Mouse (Mus musculus): ENCODE data around the gene Tuba1a.
"Not testable (repeated sequence)": the region's sequence is repeated elsewhere in the genome, so short reads cannot be mapped to it uniquely, and the experiment has no call there.

Tuba1a gene

DNA sequence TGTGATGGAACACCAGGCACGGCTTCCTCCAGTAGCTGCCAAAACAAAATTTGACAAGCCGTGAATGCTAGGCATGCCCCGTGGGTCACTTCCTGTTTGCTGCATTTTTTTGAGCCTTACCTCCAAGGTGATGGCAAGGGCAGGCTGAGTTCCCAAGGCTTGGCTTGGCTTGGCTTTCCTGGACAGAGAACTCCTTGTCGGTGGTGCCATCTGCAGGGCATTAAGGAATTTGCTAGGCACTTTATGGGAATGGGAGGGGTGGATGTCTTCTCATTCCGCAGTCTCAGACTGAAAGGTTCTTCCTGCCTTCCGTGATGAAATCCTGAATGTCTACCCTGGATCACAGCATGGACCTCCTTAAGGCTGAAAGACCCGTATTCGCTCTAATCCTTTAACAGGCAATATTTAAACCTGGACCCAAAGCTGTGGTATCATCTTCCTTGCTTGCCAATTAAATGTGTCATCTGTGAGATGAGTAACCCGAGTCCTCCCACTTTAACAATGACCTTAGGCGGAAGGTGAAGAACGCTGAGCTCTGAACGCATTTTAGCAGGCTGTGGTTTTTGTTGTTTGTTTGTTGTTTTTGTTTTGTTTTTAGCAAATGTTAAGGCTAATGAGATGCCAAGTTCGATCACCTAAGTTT is 24.8 kb downstream of the Tuba1a start:
- DNase-seq (ENCODE audit: low spot score in 2 of 2), result peak in 1 of 2 experiments; percentile 59

DNA sequence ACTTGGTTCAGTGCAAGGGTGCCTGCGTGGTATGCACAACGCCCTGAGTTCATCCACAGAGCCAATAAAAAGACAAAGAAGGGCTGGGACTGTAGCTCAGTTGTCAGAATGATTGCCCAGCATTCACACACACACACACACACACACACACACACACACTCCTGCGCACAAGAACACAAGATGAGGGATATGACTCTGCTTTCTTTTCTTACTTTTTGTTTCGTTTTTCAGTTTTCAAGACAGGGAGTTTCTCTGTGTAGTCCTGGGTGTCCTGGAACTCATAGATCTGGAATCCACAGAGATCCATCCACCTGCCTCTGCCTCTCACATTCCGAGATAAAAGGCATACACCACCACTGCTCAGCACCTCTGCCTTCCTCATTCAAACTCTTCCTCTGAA is 25.9 kb downstream of the Tuba1a start:
- DNase-seq (ENCODE audit: low spot score in 2 of 2), result no peak

DNA sequence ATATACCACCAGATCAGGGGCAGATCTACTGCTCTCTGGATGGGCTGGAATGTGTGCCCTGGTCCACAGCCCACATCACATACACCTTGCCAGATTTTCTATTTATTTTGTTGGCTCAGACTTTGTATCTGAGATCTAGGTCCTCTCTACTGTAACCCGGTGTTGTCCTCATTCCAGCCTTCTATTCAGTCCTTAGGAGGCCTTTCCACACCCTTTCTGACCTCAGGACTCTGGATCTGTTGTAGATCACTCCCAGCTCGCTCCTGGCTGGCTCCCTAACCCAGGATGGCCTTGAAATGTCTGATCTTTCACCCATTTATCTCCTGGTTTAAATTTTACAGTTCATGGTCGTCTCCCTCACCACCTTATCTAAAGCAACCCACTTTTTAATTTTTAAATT is 28.8 kb downstream of the Tuba1a start:
- DNase-seq (ENCODE audit: low spot score in 2 of 2), result no peak

DNA sequence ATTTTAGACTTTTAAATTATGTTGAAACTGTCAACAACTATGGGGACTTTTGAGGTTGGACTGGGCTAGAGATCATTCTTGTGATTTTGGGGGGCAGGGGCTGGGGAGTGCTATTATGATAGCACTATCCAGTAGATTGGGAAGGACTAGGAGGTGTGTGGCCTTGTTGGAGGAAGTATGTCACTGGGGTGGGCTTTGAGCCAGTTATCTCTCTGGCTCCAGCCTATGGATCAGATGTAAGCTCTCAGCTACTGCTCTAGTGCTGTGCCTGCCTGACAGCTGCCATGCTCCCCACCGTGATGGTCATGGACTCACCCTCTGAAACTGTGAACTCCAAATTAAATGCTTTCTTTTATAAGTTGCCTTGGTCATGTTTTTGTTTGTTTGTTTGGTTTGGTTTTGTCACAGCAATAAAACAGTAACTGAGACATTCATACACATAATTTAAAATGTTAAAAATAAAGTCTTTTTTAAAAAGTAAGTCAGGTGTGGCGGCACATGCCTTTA is 30.4 kb downstream of the Tuba1a start:
- no peak for DNase-seq (ENCODE audit: low spot score in 2 of 2)

DNA sequence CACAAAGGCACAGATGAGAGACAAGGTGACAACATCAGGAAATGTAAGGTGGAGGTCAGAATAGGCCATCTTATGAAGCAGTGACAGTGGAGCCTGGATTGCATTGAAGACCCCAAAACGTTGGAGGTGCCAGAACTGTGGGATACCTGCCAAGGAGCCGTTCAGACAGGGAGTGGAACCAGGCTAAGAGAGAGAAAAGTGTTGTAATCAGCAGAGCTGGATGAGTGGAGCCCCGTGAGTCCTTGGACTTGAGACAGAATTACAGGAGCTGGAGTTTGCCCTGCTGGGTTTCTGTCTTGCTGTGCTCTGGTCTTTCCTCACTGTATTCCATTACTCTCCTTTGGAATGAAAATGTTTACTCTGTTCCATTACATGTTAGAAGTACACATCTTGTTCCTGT is 30.9 kb downstream of the Tuba1a start:
- DNase-seq (ENCODE audit: low spot score in 2 of 2), result no peak

DNA sequence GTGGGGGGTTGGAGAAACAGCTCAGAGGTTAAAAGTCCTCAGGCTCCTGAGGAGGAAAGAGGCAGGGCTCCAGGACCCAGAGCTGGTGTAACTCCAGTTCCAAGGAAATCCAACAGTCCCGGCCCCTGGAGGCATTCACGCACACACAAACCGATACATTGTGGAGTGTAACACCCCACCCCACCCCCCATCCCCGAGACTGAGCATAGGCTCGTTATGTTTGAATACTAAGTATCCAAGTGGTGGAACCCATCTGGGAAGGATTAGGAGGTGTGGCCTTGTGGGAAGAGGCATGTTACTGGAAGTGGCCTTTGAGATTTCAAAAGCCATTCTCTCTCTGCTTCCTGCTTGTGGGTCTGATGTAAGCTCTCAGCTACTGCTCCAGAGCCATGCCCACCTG is 32.0 kb downstream of the Tuba1a start:
- DNase-seq (ENCODE audit: low spot score in 2 of 2), result no peak

DNA sequence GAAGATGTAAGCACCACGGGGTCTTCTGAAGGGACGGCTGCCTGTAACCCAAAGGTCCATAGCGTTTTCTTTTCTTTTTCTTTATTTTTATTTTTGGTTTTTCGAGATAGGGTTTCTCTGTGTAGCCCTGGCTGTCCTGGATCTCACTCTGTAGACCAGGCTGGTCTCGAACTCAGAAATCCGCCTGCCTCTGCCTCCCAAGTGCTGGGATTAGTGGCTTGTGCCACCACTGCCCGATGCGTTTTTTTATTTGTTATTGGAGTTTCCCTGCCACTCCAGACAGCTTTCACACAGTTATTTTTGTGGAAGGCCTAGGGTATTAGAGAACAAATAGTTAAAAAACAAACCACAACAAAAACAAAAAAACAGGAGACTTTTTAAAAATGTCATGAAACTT is 35.0 kb downstream of the Tuba1a start:
- DNase-seq (ENCODE audit: low spot score in 2 of 2), result not testable (repeated sequence)

DNA sequence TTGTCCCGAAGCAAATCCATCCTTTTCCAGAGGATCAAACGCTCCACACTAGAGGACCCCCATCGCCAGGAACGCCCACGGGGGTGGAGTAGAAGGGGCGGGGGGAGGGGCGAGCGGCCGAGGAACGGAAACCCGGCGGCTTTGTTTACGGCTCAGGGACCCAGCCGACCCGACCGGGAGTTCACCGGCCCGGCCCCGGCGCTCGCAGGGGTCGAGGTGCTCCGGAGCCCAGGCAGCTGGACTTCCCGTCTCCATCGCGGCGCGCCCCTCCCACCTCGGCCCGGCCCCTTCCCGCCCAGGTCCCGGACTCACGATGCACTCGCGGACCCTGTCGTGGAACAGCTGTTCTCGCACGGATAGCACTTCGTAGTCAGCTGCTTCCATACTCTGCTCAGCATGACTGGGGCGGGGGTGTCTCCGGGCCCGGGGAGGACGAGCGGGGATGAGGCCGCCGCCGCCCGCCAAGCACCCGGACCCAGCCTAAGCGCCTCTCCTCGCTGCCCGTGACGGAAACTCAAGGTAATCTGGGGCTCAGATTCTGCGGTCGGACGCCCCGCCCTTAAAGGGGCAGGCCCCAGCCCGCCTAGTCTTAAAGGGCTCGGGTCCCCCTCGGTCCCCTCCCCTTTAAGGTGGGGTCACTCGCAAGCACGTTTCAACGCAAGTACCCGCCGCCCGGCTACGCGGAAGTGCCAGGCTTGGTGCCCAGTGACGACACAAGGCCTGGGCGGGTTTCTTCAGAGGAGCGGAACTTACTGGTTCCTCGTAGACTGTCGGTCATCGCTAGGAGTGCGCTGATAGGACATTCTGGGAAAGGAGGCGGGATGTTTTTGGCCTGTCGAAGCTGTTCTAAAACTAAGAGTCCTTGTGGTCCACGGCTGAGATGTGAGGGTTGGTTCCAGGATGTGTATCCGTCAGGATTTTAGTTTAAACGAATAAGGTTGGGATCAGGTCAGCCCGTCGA is 35.7 kb downstream of the Tuba1a start, which contains the start of gene Lmbr1l:
Lmbr1l (minus strand) TSS at position 694 of the 961 bp plus-strand sequence.
- peak; percentile 99 for DNase-seq (ENCODE audit: low spot score in 2 of 2)

DNA sequence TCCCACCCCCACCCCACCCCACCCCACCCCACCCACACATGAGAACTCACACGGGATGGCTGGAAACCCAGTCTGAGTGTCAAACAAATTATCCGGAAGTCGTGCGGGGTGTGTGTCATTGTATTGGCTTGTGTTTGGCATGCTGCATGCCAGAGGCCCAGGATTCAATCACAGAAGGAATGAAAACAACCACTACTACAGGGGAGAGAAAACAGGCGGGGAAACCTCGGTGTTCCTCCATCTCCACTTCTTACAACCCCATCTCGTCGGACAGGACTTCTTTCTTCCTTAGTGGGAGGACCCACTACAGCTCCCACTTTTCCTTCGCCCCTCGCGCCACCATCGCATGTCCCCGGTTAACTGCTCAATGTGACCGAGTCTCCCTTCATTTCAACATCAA is 36.4 kb downstream of the Tuba1a start:
- DNase-seq (ENCODE audit: low spot score in 2 of 2), result no peak

DNA sequence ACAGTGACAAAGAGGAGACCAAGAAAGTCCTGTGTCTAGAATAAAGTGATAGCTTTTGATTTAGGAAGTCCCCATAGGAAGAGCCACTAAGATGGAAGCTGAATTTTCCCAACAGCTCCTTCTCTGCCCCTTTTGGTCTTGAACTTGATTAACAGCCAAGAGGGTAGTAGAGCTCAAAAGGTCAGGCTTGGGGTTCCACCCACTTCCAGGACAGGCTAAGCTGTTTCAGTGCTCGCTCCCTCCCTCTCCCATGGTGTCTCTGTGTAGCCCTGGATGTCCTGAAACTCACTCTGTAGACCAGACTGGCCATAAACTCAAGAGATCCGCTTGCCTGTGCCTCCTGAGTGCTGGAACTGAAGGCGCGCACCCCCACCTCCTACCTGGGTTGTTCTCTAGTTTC is 37.5 kb downstream of the Tuba1a start:
- no peak for DNase-seq (ENCODE audit: low spot score in 2 of 2)

DNA sequence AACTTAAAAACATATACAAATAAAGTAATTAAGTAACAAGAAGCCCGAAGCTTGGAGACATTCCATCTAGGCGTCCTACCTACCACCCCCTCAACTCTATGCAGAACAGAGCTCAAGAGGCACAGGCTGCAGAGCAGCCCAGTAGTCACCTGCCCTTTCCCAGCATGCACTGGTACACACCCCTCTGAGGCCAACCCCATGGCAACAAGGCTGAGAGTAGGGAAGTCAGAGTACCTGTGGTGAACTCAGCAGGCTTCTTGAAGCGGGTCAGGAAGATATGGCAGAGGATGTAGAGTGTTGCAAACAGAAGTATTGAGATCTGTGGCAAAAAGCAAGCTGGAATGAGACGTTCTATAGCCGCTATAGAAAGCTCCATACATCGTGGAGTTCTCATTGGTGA is 38.6 kb downstream of the Tuba1a start:
- no peak for DNase-seq (ENCODE audit: low spot score in 2 of 2)

DNA sequence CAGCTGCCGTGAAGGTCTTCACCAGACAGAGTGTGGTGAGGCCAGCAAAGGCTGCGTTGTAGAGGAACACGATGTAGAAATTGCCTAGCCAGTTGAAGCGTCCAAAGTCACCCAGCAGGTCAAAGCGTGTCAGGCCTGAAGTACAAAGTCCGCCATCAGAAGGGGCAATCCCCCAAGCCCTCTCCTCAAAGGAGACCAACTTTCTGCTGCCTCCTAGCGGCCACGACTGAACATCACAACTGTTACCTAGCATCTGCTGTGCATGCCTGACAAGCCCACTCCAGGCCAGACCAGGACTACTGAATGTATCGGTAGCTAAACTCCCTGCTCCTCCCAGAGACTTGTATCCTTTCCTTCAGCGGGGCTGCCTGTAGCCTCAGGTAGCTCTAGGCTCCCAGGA is 48.8 kb downstream of the Tuba1a start:
- DNase-seq (ENCODE audit: low spot score in 2 of 2), result no peak

DNA sequence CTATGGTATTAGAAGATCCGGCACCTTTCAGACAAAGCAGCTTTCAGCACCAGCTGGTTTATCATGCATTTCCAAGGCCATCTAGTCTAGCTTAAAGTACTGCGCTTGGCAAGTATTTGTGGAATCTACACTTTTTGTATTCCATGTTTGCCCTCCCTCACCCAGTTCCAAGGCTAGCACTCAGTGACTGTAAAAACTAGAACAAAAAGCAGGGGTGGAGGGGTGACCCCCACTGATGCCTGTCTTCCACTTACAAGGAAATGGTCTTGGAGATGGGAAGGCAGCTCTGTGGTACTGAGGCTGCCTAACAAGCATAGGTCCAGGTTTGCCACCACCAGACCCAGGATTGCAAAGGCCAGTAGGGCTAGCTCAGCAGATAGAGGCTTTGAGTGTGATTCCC is 50.9 kb downstream of the Tuba1a start:
- no peak for DNase-seq (ENCODE audit: low spot score in 2 of 2)

DNA sequence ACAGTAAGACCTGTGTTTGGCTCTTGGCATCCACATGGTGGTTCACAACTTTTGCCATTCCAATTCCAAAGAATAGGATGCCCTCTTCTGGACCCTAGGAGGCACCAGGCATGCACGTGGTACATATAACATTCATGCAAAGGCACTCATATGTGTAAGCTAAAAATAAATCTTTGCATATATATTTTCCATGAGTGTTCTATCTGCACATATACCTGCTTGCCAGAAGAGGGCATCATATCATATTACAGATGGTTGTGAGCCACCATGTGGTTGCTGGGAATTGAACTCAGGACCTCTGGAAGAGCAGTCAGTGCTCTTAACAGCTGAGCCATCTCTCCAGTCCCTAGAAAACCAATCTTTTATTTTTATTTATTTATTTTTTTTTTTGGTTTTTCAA is 52.0 kb downstream of the Tuba1a start:
- no peak for DNase-seq (ENCODE audit: low spot score in 2 of 2)
